In the genomic region with DNA sequence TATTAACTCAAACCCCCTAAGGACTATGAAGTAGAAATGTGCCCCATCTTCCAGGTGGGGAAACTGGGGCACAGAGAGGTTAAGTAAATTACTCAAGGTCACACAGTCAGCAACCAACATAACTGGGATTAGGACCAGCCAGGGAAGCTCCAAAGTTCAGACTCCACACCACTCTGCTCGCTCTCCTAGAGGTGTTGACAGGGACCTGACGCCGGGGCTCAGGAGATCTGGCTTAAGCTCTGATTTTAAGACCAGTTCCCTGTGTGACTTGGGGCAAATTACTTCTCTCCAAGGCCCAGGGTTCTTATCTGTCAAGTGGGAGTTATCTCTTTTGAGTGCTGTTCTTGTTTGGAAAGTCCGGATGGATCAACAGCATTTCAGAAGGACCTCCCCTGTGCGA, we compare ENCODE assay signal across 25 mouse cellular contexts. TPM values are rescaled to one million over a fixed set of nuclear protein-coding genes. Genes with fewer than 3 reads are reported as not detected.
DNase-seq lines count a peak whose midpoint lies in the region; TF ChIP-seq lines count a peak whose summit lies in the region.
"Had no signal": no experiment of that assay in that cellular context is flagged by ENCODE, and none has a peak within 500 bp of the region (broad histone marks: within the 10 kb centered on the region; RNA-seq: fewer than 3 reads in every experiment).

No protein-coding gene starts in this region.

- TF ChIP-seq POLR2A in liver, adult 2 months (IDR thresholded peaks at IDR 0.05; ENCODE audit: extremely low read depth, insufficient read depth, low read length), result no peak
- no peak for TF ChIP-seq POLR2A in small intestine, adult 2 months (IDR thresholded peaks at IDR 0.05; ENCODE audit: low read depth, low read length)

- peaks cover 65% of the 10 kb centered on the region for H3K36me3 ChIP-seq in liver, adult 2 months (ENCODE audit: control insufficient read depth, insufficient read depth, low read length)
- peaks cover 92% of the 10 kb centered on the region for H3K36me3 ChIP-seq in small intestine, adult 2 months (ENCODE audit: control insufficient read depth, insufficient read depth, low read length)
- H3K36me3 ChIP-seq: forebrain, embryonic 10.5 days; G1E; hindbrain, embryonic 12.5 days; hindbrain, embryonic 15.5 days had no signal

- H3K27ac ChIP-seq in liver, adult 2 months (replicated peaks; ENCODE audit: insufficient read depth, low read depth, low read length), result peak overlapping the region; percentile 74
- 0 out of 2 replicates have a peak overlapping the region, but pooled peaks have one; percentile 4 for H3K27ac ChIP-seq in small intestine, adult 2 months (ENCODE audit: insufficient read depth, low read depth, low read length)
- H3K27ac ChIP-seq: forebrain, embryonic 10.5 days; forebrain, embryonic 13.5 days; hindbrain, embryonic 12.5 days; hindbrain, embryonic 15.5 days had no signal

- no peaks in the 10 kb centered on the region for H3K27me3 ChIP-seq in liver, adult 2 months (ENCODE audit: control insufficient read depth, insufficient read depth, low read length)
- H3K27me3 ChIP-seq in small intestine, adult 2 months (ENCODE audit: control insufficient read depth, insufficient read depth, low read length), result no peaks in the 10 kb centered on the region
- H3K27me3 ChIP-seq: forebrain, embryonic 13.5 days; hindbrain, embryonic 15.5 days had no signal

- peak; percentile 36 to 52 for DNase-seq in kidney, adult 8-10 months
- DNase-seq in kidney, adult 18-20 months, result no peak
- DNase-seq in liver, adult 2 months (ENCODE audit: extremely low read depth, low read depth, low spot score), result peak; percentile 86
- DNase-seq in liver, result no peak
- no peak for DNase-seq in heart, adult 18-20 months
- DNase-seq: adrenal gland, postnatal 10 days; adrenal gland, postnatal 36 days; B cell, adult 2 months; cerebellum, adult 18-20 months; cerebellum, adult 9-10 months; gastrocnemius, postnatal 10 days; gastrocnemius, postnatal 36 days had no signal

- H3K4me1 ChIP-seq in liver, adult 2 months (ENCODE audit: control insufficient read depth, insufficient read depth, low read length), result peaks cover 57% of the 10 kb centered on the region
- peaks cover 17% of the 10 kb centered on the region for H3K4me1 ChIP-seq in small intestine, adult 2 months (ENCODE audit: control insufficient read depth, insufficient read depth, insufficient read length, low read length)
- H3K4me1 ChIP-seq: forebrain, embryonic 10.5 days; forebrain, embryonic 13.5 days had no signal

- WGBS in liver, adult 2 months, result 16% methylated on average over 5 of the region's 5 CpGs
- WGBS in small intestine, adult 2 months, result 47% methylated on average over 5 of the region's 5 CpGs

- H3K4me3 ChIP-seq in liver, adult 2 months (ENCODE audit: insufficient read depth, low read depth, low read length), result no peak overlapping the region
- no peak overlapping the region for H3K4me3 ChIP-seq in small intestine, adult 2 months (ENCODE audit: low read depth, low read length)
- H3K4me3 ChIP-seq: forebrain, embryonic 10.5 days; forebrain, embryonic 13.5 days; hindbrain, embryonic 12.5 days; hindbrain, embryonic 15.5 days had no signal

- no peaks in the 10 kb centered on the region for H3K79me2 ChIP-seq in liver, adult 2 months (ENCODE audit: control insufficient read depth, insufficient read depth, low read length)

- no peak for TF ChIP-seq CTCF in liver, adult 2 months (IDR thresholded peaks at IDR 0.05; ENCODE audit: low read depth, low read length)
- no peak for TF ChIP-seq CTCF in small intestine, adult 2 months (IDR thresholded peaks at IDR 0.05; ENCODE audit: extremely low read depth, insufficient read length, insufficient replicate concordance, low read depth, low read length)

- 0 out of 2 replicates have a peak overlapping the region, but pooled peaks have one; percentile 4 for H3K9ac ChIP-seq in liver, adult 2 months (ENCODE audit: low read depth, low read length)
- H3K9ac ChIP-seq: forebrain, embryonic 13.5 days; hindbrain, embryonic 12.5 days; hindbrain, embryonic 15.5 days had no signal

RNA-seq across cellular contexts. Expression of gene Ttpal, which starts 42.9 kb away (rescaled TPM):
- total RNA-seq in liver, adult 2 months (2014; rRNA removed), result 9.3 and 9.7 TPM in 2 replicates
- polyA plus RNA-seq in liver, adult 2 months (2012; rRNA removed), result 8.1 and 12.4 TPM in 2 replicates
- polyA plus RNA-seq in small intestine, adult 2 months (2012; rRNA removed), result 8.3 and 16.0 TPM in 2 replicates
- 10 to 100 TPM; 12.0 to 16.8 TPM for total RNA-seq in heart, adult 18-20 months (2021)

RNA-seq across cellular contexts. Expression of gene Hnf4a, which starts 52.6 kb away (rescaled TPM):
- 164 and 213 TPM in 2 replicates for total RNA-seq in liver, adult 2 months (2014; rRNA removed)
- polyA plus RNA-seq in liver, adult 2 months (2012; rRNA removed), result 260 and 313 TPM in 2 replicates
- polyA plus RNA-seq in small intestine, adult 2 months (2012; rRNA removed), result 179 and 397 TPM in 2 replicates
- not detected for total RNA-seq in heart, adult 18-20 months (2021)
- total RNA-seq: CH12.LX; gastrocnemius, postnatal 36 days; heart, adult 8-10 months; heart, postnatal 25 days had no signal
- polyA plus RNA-seq: embryonic facial prominence, embryonic 11.5 days; embryonic facial prominence, embryonic 14.5 days; forebrain, embryonic 10.5 days; forebrain, embryonic 13.5 days; heart, embryonic 14.5 days; heart, postnatal 0 days; hindbrain, embryonic 12.5 days had no signal

Comparison
In these comparisons a context has a peak if more than half of its experiments do, and no peak if none do; other contexts are left out.
1. DNase-seq: peak in kidney, adult 8-10 months (2 of 2) and liver, adult 2 months (single experiment); none in kidney, adult 18-20 months (single experiment), liver (single experiment) and heart, adult 18-20 months (0 of 2).
2. RNA of gene Hnf4a, which starts 52.6 kb away (total RNA-seq): 164 to 213 TPM in liver, adult 2 months; not detected in heart, adult 18-20 months; every median in the first group is over 100 times any median in the second.